Mouse (Mus musculus) brain, embryonic 14.5 days (tissue): ENCODE measurements around the gene Qrich1.

Source experiments
- CTCF ChIP-seq: fragments of 200-500 bp; IDR thresholded peaks from 2 replicates; pipeline ENCODE4 v1.5.1; 2012; ENCODE audit warnings: inconsistent platforms, mild to moderate bottlenecking, moderate library complexity, borderline replicate concordance; ENCODE audit not compliant: insufficient read depth, insufficient read length; ENCODE audit errors: extremely low read depth
- POLR2A ChIP-seq: fragments of 200-500 bp; IDR thresholded peaks from 2 replicates; pipeline ENCODE4 v1.6.1; 2012; ENCODE audit warnings: mild to moderate bottlenecking, inconsistent platforms, borderline replicate concordance; ENCODE audit not compliant: poor library complexity, insufficient read depth, insufficient read length, severe bottlenecking; ENCODE audit errors: extremely low read depth

- TF ChIP-seq CTCF (no peak), POLR2A (no peak)
Measured at GRCm38 (mm10) chr9:108567931-108568419, 51.4 kb downstream of the Qrich1 start.
